Mouse (Mus musculus) brown adipose tissue, adult 24 weeks (tissue): Measurements from ENCODE around the gene 2210011C24Rik. TPM values are rescaled to one million over a fixed set of nuclear protein-coding genes. Genes with fewer than 3 reads are reported as not detected.
A peak's percentile ranks its signal among the peaks of the same experiment; 100 is the strongest.

Source experiments
- H3K27ac ChIP-seq: fragments of 200-500 bp; replicated peaks from 2 replicates; pipeline ENCODE4 v1.5.1; 2012; ENCODE audit warnings: low read depth, mild to moderate bottlenecking, low read length
- H3K4me1 ChIP-seq: fragments of 200-500 bp; 2 replicates; pipeline ENCODE4 v1.6.1; 2012; ENCODE audit warnings: low read length, mixed read lengths; ENCODE audit not compliant: control insufficient read depth, insufficient read depth, insufficient read length
- H3K4me3 ChIP-seq: fragments of 200-500 bp; 2 replicates; pipeline ENCODE4 v1.5.1; 2012; ENCODE audit warnings: low read depth, mild to moderate bottlenecking, low read length, moderate library complexity; ENCODE audit not compliant: insufficient read depth
- polyA plus RNA-seq: library from polyadenylated mRNA; stranded (reverse); fragments of >200 nt; gene quantifications from 2 replicates; pipeline ENCODE4 v1.2.4, GENCODE M21; 2012; ENCODE audit not compliant: missing spikeins, insufficient read depth, insufficient read length

Gene 2210011C24Rik
- polyA plus RNA-seq, 1 experiment, result not detected

- peaks cover 11% of the 10 kb centered on the region for H3K4me1 ChIP-seq
- peak overlapping the region; percentile 59 for H3K4me3 ChIP-seq
- peak overlapping the region; percentile 69 for H3K27ac ChIP-seq
These were observed 40.3 kb downstream of the 2210011C24Rik start for GRCm38 (mm10) chr8:83971661-83972060.

GRCm38 (mm10) chr8:83971121-83971520 lies 40.9 kb downstream of the 2210011C24Rik start:
- H3K4me1 ChIP-seq, result peaks cover 8% of the 10 kb centered on the region
- no peak overlapping the region for H3K4me3 ChIP-seq
- H3K27ac ChIP-seq, result peak overlapping the region; percentile 69

- H3K27ac ChIP-seq, result no peak overlapping the region
- peaks cover 8% of the 10 kb centered on the region; the same call in 1 of the 2 replicates for H3K4me1 ChIP-seq
- H3K4me3 ChIP-seq, result no peak overlapping the region
These were observed 44.3 kb downstream of the 2210011C24Rik start for GRCm38 (mm10) chr8:83967701-83968100.

DNA sequence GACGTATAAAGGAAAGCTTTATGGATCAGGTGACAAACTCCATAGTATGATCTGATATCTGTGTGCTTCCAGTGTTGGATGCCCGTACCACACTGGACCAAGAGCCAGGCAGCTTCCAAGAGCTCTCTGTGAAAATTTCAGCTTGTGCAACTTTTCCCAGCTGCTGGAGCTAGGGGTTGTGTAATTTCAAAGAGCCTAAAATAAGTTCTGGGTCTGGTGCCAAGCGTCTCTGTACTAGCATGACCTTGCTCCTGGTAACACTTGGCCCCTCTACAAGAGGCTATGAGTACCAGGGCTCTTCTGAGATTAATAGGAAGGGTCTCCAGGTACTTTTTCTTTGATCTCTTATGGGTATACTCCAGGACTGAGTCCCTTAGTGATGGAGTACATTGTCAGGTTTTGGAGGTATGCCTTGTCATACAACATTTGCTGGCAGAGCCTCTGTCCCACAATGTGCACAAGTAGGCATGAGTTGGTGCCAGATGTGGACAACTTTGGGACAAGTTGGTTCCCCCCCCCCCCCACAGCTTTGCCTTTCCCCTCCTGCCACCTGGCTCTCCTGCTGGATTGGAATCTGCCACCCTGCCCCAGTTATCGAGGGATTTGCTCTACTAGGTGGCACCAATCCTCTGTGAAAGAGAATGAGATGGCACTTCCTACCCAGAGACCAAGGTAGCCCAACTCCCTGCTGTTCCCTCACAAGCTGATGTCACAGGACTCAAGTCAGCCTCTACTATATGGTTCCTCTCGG lies 47.8 kb downstream of the 2210011C24Rik start:
- H3K4me1 ChIP-seq, result peaks cover 2% of the 10 kb centered on the region; the same call in 1 of the 2 replicates
- H3K27ac ChIP-seq, result peak overlapping the region; percentile 92
- no peak overlapping the region for H3K4me3 ChIP-seq

Other genes with a start within 250 kb of the 2210011C24Rik start
- gene Adgrl1, start 112.1 kb downstream of the 2210011C24Rik start, polyA plus RNA-seq, result 1.5 and 1.6 TPM in 2 replicates
- gene Gm10644, start 57.0 kb downstream of the 2210011C24Rik start, polyA plus RNA-seq, result 0.79 and 0.99 TPM in 2 replicates
- 3.3 and 3.8 TPM in 2 replicates for gene Asf1b, start 56.7 kb downstream of the 2210011C24Rik start, polyA plus RNA-seq
- 270 and 332 TPM in 2 replicates for gene Prkaca, start 39.2 kb downstream of the 2210011C24Rik start, polyA plus RNA-seq
- 12.0 and 12.4 TPM in 2 replicates for gene Samd1, start 14.5 kb downstream of the 2210011C24Rik start, polyA plus RNA-seq
- gene 1700067K01Rik, start 10.7 kb downstream of the 2210011C24Rik start, polyA plus RNA-seq, result not detected in 2 replicates
- gene Palm3, start 9.3 kb upstream of the 2210011C24Rik start, polyA plus RNA-seq, result not detected in 2 replicates
- gene Il27ra, start 30.4 kb upstream of the 2210011C24Rik start, polyA plus RNA-seq, result not detected in 2 replicates
- not detected in 2 replicates for gene Rln3, start 32.8 kb upstream of the 2210011C24Rik start, polyA plus RNA-seq
- 1.7 and 2.2 TPM in 2 replicates for gene Gm10643, start 53.0 kb upstream of the 2210011C24Rik start, polyA plus RNA-seq
- gene Rfx1, start 54.7 kb upstream of the 2210011C24Rik start, polyA plus RNA-seq, result 2.7 and 3.1 TPM in 2 replicates
- 3.9 TPM in 2 replicates for gene Dcaf15, start 92.6 kb upstream of the 2210011C24Rik start, polyA plus RNA-seq
- not detected in 2 replicates for gene Podnl1, start 113.8 kb upstream of the 2210011C24Rik start, polyA plus RNA-seq
- gene Cc2d1a, start 135.8 kb upstream of the 2210011C24Rik start, polyA plus RNA-seq, result 6.8 and 7.1 TPM in 2 replicates
- 0.79 TPM in 1 of 2 replicates, not detected in the other for gene 4930432K21Rik, start 135.9 kb upstream of the 2210011C24Rik start, polyA plus RNA-seq
- gene Nanos3, start 173.0 kb upstream of the 2210011C24Rik start, polyA plus RNA-seq, result not detected in 2 replicates
- 2.7 and 2.8 TPM in 2 replicates for gene Zswim4, start 224.9 kb upstream of the 2210011C24Rik start, polyA plus RNA-seq
- 245 and 259 TPM in 2 replicates for gene D8Ertd738e, start 237.5 kb upstream of the 2210011C24Rik start, polyA plus RNA-seq
- 12.9 and 13.0 TPM in 2 replicates for gene Mri1, start 245.2 kb upstream of the 2210011C24Rik start, polyA plus RNA-seq